Mouse (Mus musculus): Measurements from ENCODE around the gene Tpt1. TPM values are rescaled to one million over a fixed set of nuclear protein-coding genes. Genes with fewer than 3 reads are reported as not detected.
A peak's percentile ranks its signal among the peaks of the same experiment; 100 is the strongest.

Gene Tpt1
- 1,011 and 1,156 TPM in 2 replicates for polyA plus RNA-seq (2015; fragmentation: Nextera tagmentation; extraction: Ambion mirVana)

DNA sequence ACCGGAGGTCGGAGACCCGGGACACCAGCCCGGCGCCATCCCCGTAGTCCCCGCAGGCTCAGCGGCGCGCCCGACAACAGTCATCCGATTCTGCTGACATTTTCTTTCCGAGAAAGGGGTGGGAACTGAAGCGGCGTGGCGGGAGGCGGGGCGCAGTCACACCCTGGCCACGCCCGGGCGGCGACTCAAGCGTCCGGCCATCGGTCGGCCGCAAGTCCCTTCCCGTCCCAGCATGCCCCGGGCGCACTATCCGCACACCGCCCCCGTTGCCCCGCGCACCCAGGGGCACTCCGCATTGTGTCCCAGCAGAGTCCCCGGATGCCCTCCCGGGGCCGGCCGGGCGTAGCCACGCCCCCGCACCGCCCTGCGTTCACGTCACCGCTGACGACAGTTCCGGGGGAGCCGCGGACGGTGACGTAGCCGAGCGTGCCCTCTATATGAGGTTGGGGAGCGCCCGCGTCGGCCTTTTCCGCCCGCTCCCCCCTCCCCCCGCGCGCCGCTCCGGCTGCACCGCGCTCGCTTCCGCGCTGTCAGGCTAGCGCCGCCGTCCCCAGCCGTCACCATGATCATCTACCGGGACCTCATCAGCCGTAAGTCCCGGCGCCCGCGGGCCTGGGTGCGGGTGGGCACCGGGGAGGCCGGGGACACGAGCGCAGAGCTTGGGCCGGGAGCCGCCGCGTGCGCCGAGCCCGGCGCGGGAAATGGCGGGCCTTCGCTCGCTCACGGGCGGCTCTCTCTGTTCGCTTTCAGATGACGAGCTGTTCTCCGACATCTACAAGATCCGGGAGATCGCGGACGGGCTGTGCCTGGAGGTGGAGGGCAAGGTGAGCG lies at the start of gene Tpt1:
Tpt1 (plus strand) TSS at position 227 of the 831 bp plus-strand sequence.
- peak within 1 kb of the TSS; percentile 61 for H3K4me2 ChIP-seq
- H3K4me1 ChIP-seq: peaks cover 25% of the 10 kb centered on the region
- peak within 1 kb of the TSS; percentile 88 for H3K4me3 ChIP-seq (replicated peaks)
- ATAC-seq (replicated peaks; ENCODE audit: low FRiP score): peak; percentile 98
- no peaks in the 10 kb centered on the region for H3K27me3 ChIP-seq
- no peaks in the 10 kb centered on the region for H3K9me3 ChIP-seq (replicated peaks)
- H3K9ac ChIP-seq: peak within 1 kb of the TSS; percentile 93
- under 1% methylated on average over 107 of the region's 108 CpGs for WGBS
- peaks cover 36% of the 10 kb centered on the region for H3K36me3 ChIP-seq
- H3K27ac ChIP-seq: peak within 1 kb of the TSS; percentile 99

DNA sequence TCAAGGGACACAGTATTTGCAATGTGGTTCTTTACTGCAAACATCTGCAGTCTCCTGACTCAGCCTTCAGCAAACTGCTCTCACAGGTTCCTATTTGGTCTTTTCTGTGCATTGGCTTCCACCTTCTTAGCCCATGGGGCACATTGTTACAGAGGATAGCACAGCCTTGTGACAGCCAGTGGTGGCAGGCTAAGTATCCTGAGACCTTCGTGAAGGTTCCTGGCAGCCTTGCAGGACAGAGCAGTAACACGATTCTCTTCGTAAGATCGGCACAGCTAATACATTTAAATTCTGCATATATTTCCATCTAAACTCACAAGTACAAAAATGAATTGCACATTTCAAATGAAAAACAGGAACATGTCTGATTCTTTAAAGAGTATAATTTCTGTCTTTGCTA lies 49.0 kb upstream of the Tpt1 start:
- WGBS: 85% methylated on average over 4 of the region's 4 CpGs
- no peak overlapping the region for H3K4me2 ChIP-seq
- no peak for ATAC-seq (replicated peaks; ENCODE audit: low FRiP score)

DNA sequence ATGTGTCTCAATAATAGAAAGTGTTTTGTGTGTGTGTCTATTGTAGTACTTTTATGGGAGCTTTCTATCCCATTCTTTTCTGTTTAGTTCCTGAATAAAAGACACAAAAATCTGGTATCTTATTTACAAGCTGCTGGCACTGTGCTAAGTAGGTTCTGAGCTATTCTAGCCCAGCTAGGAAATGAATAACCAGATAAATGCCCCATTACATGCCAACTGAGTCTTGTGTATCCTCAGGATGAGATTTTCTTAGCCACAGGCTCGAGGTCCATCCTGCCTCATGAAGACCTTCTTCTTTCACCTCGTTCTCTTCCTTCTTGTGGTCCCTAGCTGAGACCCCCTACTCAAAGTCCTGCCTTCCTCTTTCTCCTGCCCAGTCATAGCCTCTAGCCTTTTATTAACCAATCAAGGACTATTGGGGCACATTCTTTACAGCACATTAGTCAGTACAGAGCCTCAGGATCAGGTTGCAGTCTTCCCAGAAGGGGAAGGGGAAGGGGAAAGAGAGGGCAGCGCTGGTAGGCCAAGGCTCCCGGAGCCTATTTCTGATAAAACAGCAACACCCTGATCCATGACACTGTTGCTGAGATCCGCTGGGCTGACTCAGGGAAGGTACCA lies 47.0 kb upstream of the Tpt1 start:
- H3K36me3 ChIP-seq: no peaks in the 10 kb centered on the region
- 22% methylated on average over 5 of the region's 5 CpGs for WGBS
- H3K4me3 ChIP-seq (replicated peaks): no peak overlapping the region
- H3K4me1 ChIP-seq: 0 out of 2 replicates have a peak, but pooled peaks cover 5% of the 10 kb centered on the region
- H3K4me2 ChIP-seq: peak overlapping the region; percentile 24; the same call in 1 of the 2 replicates
- H3K9me3 ChIP-seq (replicated peaks): no peaks in the 10 kb centered on the region
- ATAC-seq (replicated peaks; ENCODE audit: low FRiP score): peak; percentile 84
- H3K27ac ChIP-seq: peak overlapping the region; percentile 56
- no peak overlapping the region for H3K9ac ChIP-seq
- H3K27me3 ChIP-seq: no peaks in the 10 kb centered on the region

More for the DNA sequence above, 49.0 kb upstream of the Tpt1 start:
- Histone ChIP-seq H3K27me3 (no peaks in the 10 kb centered on the region), H3K9me3 (replicated peaks) (no peaks in the 10 kb centered on the region), H3K4me1 (0 out of 2 replicates have a peak, but pooled peaks cover 5% of the 10 kb centered on the region), H3K4me3 (replicated peaks) (no peak overlapping the region), H3K36me3 (no peaks in the 10 kb centered on the region), H3K9ac (no peak overlapping the region), H3K27ac (no peak overlapping the region)

DNA sequence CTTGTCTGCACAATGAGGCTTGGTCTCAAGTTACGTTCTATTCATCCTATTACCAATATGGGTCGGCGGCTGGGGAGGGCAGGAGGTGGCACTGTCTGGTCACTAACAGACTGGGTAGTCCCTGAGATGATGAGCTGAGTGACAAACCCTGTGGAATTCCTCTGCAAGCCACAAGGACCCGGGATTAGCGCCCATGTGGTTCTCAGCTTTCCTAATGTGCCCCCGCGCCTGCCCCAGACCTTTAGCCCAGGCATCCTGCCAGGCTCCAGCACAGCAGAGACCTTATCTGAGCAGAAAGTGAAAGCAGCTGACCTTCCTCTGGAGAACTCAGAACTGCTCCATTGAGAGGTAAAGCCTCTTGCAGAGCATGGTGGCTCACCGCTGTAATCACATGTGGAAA lies 37.1 kb upstream of the Tpt1 start:
- no peaks in the 10 kb centered on the region for H3K4me1 ChIP-seq
- no peak overlapping the region for H3K9ac ChIP-seq
- H3K27ac ChIP-seq: no peak overlapping the region
- H3K27me3 ChIP-seq: no peaks in the 10 kb centered on the region
- ATAC-seq (replicated peaks; ENCODE audit: low FRiP score): no peak
- no peaks in the 10 kb centered on the region for H3K9me3 ChIP-seq (replicated peaks)
- no peak overlapping the region for H3K4me2 ChIP-seq
- H3K36me3 ChIP-seq: no peaks in the 10 kb centered on the region
- H3K4me3 ChIP-seq (replicated peaks): no peak overlapping the region
- 63% methylated on average over 8 of the region's 8 CpGs for WGBS

DNA sequence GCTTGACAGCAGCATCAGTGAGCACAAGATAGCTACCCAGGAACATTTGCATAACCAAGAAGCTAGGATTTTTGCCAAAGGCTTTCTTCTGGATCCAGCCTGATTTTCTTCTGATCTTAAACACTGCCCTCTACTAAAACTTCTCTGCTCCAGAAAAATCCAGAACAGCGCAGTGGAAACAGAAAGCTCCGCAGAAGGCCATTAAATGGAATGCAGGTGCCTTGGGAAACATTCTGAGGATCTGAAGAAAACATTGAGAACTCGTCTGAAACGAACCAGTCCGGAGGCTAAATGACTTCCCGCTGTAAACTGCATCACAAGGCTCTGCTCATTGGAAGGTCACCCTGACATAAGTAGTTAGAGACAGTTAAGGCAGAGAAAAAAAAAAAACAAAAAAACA lies 35.0 kb upstream of the Tpt1 start:
- Histone ChIP-seq H3K4me3 (replicated peaks) (no peak overlapping the region), H3K36me3 (no peaks in the 10 kb centered on the region), H3K4me2 (no peak overlapping the region), H3K27ac (no peak overlapping the region), H3K9me3 (replicated peaks) (no peaks in the 10 kb centered on the region), H3K4me1 (no peaks in the 10 kb centered on the region), H3K9ac (no peak overlapping the region), H3K27me3 (no peaks in the 10 kb centered on the region)
- no peak for ATAC-seq (replicated peaks; ENCODE audit: low FRiP score)
- 75% methylated on average over 6 of the region's 6 CpGs for WGBS

DNA sequence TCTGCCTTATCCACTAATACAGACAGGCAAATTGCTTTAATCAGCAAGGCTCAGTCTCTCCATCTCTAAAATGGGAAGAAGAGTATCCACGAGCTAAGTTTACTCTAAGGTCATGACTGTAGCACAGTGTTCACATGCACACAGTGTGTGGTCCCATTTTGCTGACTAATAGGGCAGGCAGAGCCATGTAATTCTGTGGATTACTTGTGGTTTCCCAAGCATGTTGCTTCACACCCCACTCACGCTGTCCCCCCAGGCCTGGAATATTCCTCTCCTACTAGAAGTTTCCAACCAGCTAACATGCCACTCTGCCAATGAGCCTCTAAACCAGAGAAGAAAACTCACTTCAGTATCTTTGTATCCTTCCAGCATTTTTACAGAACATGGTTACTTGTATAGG lies 26.4 kb upstream of the Tpt1 start:
- no peaks in the 10 kb centered on the region for H3K36me3 ChIP-seq
- H3K4me3 ChIP-seq (replicated peaks): no peak overlapping the region
- no peaks in the 10 kb centered on the region for H3K9me3 ChIP-seq (replicated peaks)
- no peak overlapping the region for H3K27ac ChIP-seq
- H3K9ac ChIP-seq: no peak overlapping the region
- 91% methylated on average over 2 of the region's 2 CpGs for WGBS
- no peaks in the 10 kb centered on the region for H3K27me3 ChIP-seq
- no peak for ATAC-seq (replicated peaks; ENCODE audit: low FRiP score)
- no peaks in the 10 kb centered on the region for H3K4me1 ChIP-seq
- H3K4me2 ChIP-seq: no peak overlapping the region

DNA sequence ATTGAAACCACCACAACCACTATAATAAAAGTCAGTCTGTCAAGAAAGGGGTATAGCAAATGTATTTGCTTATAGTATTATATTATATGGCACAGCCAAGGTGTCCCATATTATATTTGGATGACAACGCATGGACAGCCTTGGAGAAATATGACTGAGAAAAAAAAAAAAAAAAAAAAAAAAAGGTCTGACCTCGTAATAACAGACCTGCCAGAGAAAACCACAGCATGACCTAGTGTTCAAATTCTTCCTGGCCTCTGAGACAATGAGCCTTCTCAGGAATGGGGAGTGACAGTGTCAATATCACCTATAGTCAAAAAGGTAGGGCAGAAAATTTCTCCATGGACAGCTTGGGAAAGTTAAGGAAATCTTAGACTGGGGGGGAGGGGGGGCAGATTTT lies 25.6 kb upstream of the Tpt1 start:
- Histone ChIP-seq H3K27ac (no peak overlapping the region), H3K4me1 (no peaks in the 10 kb centered on the region), H3K27me3 (no peaks in the 10 kb centered on the region), H3K4me3 (replicated peaks) (no peak overlapping the region), H3K4me2 (no peak overlapping the region), H3K36me3 (no peaks in the 10 kb centered on the region), H3K9ac (no peak overlapping the region), H3K9me3 (replicated peaks) (no peaks in the 10 kb centered on the region)
- WGBS: 93% methylated on average over 2 of the region's 2 CpGs
- no peak for ATAC-seq (replicated peaks; ENCODE audit: low FRiP score)

DNA sequence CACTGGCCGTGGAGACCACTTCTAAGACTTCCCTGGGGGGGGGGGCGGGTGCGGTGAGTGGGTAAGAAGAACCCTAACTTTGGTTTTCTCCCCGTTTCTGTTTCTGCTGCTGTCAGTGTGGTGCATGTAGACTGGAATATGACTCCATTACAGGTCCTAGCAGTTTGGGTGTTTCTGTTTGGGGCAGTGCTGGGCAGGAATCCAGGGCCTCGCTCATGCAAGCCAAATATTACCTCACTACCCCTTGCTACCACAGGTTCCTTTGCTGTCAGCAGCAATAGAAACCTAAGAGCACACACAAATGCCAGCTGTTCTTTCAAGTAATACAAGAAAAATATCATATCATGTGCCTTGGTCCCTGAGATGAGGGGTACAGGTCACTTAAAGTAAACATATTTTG lies 24.9 kb upstream of the Tpt1 start:
- 79% methylated on average over 5 of the region's 5 CpGs for WGBS
- no peaks in the 10 kb centered on the region for H3K36me3 ChIP-seq

DNA sequence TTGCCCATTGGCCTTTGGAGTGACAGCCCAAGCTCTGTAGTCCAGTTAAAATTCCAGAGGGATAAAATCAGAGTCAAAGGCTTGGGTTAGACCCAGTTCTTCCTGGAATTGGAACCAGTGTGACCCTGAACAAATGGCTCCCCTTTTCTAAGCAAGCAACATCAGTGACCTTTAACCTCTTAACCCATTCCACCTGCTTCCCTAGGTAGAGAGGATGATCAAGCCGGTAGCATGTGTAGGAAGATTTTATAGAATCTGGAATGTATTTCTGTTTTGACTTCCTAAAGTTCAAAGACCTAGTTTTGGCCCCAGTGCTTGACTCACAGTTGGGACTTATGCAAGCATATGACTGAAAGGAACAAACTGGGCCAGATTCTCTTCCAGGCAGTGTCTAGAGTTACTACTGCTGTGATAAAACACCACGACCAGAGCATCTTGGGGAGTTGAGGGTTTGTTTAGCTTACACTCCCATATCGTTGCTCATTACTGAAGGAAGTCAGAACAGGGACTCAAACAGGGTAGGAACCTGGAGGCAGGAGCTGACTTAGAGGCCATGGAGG lies 18.0 kb upstream of the Tpt1 start:
- H3K27me3 ChIP-seq: peaks cover 5% of the 10 kb centered on the region; the same call in 1 of the 2 replicates
- ATAC-seq (replicated peaks; ENCODE audit: low FRiP score): no peak
- H3K4me3 ChIP-seq (replicated peaks): no peak overlapping the region
- no peak overlapping the region for H3K4me2 ChIP-seq
- WGBS: 57% methylated on average over 3 of the region's 3 CpGs
- no peaks in the 10 kb centered on the region for H3K9me3 ChIP-seq (replicated peaks)
- H3K36me3 ChIP-seq: no peaks in the 10 kb centered on the region
- H3K4me1 ChIP-seq: peaks cover 18% of the 10 kb centered on the region
- no peak overlapping the region for H3K27ac ChIP-seq
- H3K9ac ChIP-seq: no peak overlapping the region

More for the DNA sequence above, 24.9 kb upstream of the Tpt1 start:
- no peak overlapping the region for H3K9ac ChIP-seq
- H3K4me2 ChIP-seq: no peak overlapping the region
- H3K4me3 ChIP-seq (replicated peaks): no peak overlapping the region
- no peak for ATAC-seq (replicated peaks; ENCODE audit: low FRiP score)
- H3K4me1 ChIP-seq: no peaks in the 10 kb centered on the region
- H3K9me3 ChIP-seq (replicated peaks): no peaks in the 10 kb centered on the region
- no peak overlapping the region for H3K27ac ChIP-seq
- H3K27me3 ChIP-seq: no peaks in the 10 kb centered on the region

DNA sequence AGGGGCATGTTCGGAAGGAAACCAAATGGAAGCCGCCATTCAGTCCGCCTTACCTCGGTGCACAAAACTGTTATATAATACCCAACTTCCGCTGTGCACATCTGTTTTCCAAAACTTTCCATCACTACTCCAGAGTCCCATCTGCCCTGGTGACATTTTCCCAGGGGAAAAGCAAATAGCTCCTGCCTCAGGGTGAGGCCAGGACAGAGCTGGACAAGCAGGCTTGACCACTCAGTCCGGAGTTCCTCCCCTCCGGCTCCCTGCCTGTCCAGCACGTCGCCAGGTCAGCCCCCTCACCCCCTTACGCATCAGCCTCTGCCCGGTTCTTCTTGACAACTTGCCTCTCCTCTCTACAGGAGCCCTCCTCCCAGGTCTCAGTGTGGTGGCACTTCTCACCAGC lies 16.7 kb upstream of the Tpt1 start:
- 39% methylated on average over 11 of the region's 11 CpGs for WGBS
- Histone ChIP-seq H3K27ac (0 out of 2 replicates have a peak overlapping the region, but pooled peaks have one; percentile 10), H3K27me3 (peaks cover 5% of the 10 kb centered on the region; the same call in 1 of the 2 replicates), H3K4me1 (peaks cover 23% of the 10 kb centered on the region), H3K9ac (no peak overlapping the region), H3K36me3 (no peaks in the 10 kb centered on the region), H3K4me2 (peak overlapping the region; percentile 71), H3K9me3 (replicated peaks) (no peaks in the 10 kb centered on the region), H3K4me3 (replicated peaks) (no peak overlapping the region)
- peak; percentile 23; the same call in 1 of the 2 replicates for ATAC-seq (replicated peaks; ENCODE audit: low FRiP score)

DNA sequence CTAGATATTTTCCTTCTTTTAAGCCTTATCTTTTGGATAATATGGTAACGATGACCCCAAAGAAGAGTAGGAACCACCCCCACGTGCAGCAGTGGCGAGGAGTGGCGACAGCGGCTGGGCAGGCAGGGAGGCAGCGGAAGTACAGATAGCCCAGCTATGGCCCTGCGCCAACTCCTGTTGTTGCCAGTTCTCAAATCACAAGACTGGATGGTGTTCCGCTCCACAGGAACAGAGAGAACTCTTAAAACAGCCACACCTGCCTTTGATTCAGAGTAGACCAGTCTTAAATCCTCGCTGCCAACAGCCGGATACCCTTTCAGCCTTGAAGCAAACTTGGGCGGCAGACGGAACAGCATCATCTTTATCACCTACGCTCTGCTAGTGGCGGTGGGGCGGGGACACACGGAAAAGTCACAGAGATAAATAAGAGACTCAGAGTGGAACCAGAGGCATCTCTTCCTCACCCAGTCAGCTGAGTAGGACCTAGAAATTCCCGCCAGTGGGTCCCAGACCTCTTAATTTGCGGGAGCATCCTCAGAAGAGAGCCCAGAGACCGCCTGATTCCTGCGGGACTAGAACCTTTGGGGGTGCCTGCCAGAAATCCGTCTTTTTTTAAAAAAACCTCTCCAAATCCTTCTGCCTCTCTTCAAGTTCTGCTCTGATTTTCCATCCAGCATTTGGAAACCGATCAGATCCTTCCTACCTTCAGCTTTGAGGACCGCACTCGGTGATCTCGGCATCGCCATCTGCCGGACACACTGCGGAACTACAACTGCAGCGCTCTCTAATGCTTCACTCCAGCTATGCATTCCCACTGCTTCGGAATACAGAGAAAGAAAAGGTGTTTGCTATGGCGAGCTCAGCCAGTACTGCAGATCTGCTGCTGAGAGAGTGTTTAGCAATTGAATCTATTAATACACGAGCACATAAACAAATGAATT lies 15.8 kb upstream of the Tpt1 start:
- H3K4me3 ChIP-seq (replicated peaks): peak overlapping the region; percentile 40
- no peaks in the 10 kb centered on the region for H3K9me3 ChIP-seq (replicated peaks)
- peak; percentile 31 for ATAC-seq (replicated peaks; ENCODE audit: low FRiP score)
- H3K4me1 ChIP-seq: peaks cover 28% of the 10 kb centered on the region
- no peaks in the 10 kb centered on the region for H3K36me3 ChIP-seq
- H3K27ac ChIP-seq: peak overlapping the region; percentile 60
- peak overlapping the region; percentile 24 for H3K9ac ChIP-seq
- H3K4me2 ChIP-seq: peak overlapping the region; percentile 71
- WGBS: 4% methylated on average over 32 of the region's 32 CpGs
- peaks cover 5% of the 10 kb centered on the region; the same call in 1 of the 2 replicates for H3K27me3 ChIP-seq

Data from kidney, embryonic 15.5 days (tissue).